Mouse (Mus musculus) testis, adult 2 months (tissue): ENCODE data around the gene Tie1. TPM values are rescaled to one million over a fixed set of nuclear protein-coding genes. Genes with fewer than 3 reads are reported as not detected.

Experiments
- H3K27ac ChIP-seq: fragments of 200-500 bp; 2 replicates; pipeline ENCODE4 v1.5.1; 2012; ENCODE audit warnings: low read depth, low read length; ENCODE audit not compliant: control insufficient read depth, insufficient read depth
- H3K27me3 ChIP-seq: fragments of 200-500 bp; 2 replicates; pipeline ENCODE4 v1.6.1; 2012; ENCODE audit warnings: mild to moderate bottlenecking, low read length, moderate library complexity; ENCODE audit not compliant: control insufficient read depth, insufficient read depth
- H3K36me3 ChIP-seq: fragments of 200-500 bp; 2 replicates; pipeline ENCODE4 v1.6.1; 2012; ENCODE audit warnings: mild to moderate bottlenecking, low read length; ENCODE audit not compliant: control insufficient read depth, insufficient read depth
- H3K4me1 ChIP-seq: fragments of 200-500 bp; 2 replicates; pipeline ENCODE4 v1.6.1; 2012; ENCODE audit warnings: low read length; ENCODE audit not compliant: control insufficient read depth, insufficient read depth
- H3K4me3 ChIP-seq: fragments of 200-500 bp; 2 replicates; pipeline ENCODE4 v1.5.1; 2012; ENCODE audit warnings: low read depth, mild to moderate bottlenecking, low read length, moderate library complexity, mixed read lengths; ENCODE audit not compliant: control insufficient read depth
- CTCF ChIP-seq: fragments of 200-500 bp; IDR thresholded peaks from 2 replicates; pipeline ENCODE4 v1.5.1; 2012; ENCODE audit warnings: low read depth, mild to moderate bottlenecking, inconsistent platforms, low read length, moderate library complexity; ENCODE audit not compliant: control insufficient read depth, insufficient read depth, insufficient replicate concordance
- POLR2A ChIP-seq: fragments of 200-500 bp; IDR thresholded peaks from 2 replicates; pipeline ENCODE4 v1.6.1; 2012; ENCODE audit warnings: low read depth, mild to moderate bottlenecking, inconsistent platforms, low read length, moderate library complexity; ENCODE audit not compliant: control insufficient read depth
- polyA plus RNA-seq: library from polyadenylated mRNA; depleted of rRNA; stranded (reverse); fragments of >200 nt; gene quantifications from 2 replicates; pipeline ENCODE4 v1.2.3, GENCODE M21; 2012

Gene Tie1
- polyA plus RNA-seq, 1 experiment, result 1.8 TPM

DNA sequence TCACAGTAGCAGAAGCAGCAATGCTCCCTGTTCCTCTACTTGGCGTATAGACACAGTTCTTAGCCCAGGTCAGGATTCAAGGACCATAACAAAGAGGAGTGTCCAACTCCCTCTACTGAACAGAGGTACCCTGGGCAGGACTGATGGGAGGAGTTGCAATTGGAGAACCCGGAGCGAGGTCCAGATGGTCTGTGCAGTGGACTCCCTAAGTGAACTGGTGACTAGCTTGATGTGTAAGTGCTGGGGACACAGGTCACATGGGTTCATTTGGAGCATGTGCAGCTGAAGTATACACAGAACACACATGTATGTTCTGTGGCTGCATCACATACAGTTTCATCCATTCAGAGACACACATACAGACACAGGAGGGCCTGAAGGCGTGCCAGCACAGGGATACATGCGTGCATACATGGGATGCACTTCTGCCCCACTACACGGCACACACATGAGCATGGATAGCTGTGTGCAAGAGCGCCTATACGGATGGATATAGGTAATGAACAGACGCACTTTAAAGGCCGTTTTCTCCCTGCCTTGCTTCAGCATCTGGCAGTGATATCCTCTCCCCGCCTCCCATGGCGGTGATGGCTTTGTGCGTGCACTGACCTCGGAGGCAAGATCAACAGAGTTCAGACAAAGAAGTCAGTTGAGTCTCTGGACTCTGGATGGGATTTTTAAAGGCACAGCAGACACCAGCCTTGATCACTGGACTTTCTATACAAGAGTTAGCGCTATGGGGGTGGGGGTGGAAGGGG is 12.9 kb downstream of the Tie1 start:
- no peak overlapping the region for H3K4me3 ChIP-seq
- H3K27ac ChIP-seq, result no peak overlapping the region
- H3K27me3 ChIP-seq, result no peaks in the 10 kb centered on the region
- H3K4me1 ChIP-seq, result peaks cover 6% of the 10 kb centered on the region
- TF ChIP-seq POLR2A, result no peak
- TF ChIP-seq CTCF, result no peak
- H3K36me3 ChIP-seq, result no peaks in the 10 kb centered on the region

DNA sequence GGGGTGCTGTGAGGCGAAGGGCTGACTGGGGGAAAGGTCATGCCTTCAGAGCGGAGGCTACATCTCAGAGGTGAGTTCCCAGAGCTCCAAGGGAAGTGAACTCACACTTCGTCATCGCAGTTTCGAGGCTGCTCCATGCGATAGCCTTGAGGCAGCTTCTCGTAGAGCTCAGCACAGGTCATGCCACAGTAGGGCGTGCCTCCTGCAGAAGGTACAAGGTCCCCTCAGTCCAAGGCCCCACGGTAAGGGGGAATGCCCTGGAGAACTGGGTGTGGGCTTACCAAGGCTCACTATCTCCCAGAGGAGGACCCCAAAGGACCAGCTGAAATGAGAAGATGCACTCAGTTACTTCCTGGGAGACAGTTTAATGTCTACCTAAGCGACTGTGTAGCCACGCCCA is 17.2 kb downstream of the Tie1 start:
- no peak overlapping the region for H3K27ac ChIP-seq
- TF ChIP-seq CTCF (no peak), POLR2A (no peak)
- H3K27me3 ChIP-seq, result no peaks in the 10 kb centered on the region
- H3K4me3 ChIP-seq, result no peak overlapping the region
- peaks cover 8% of the 10 kb centered on the region for H3K4me1 ChIP-seq
- H3K36me3 ChIP-seq, result no peaks in the 10 kb centered on the region

- H3K4me3 ChIP-seq, result no peak overlapping the region
- H3K36me3 ChIP-seq, result no peaks in the 10 kb centered on the region
- no peak overlapping the region for H3K27ac ChIP-seq
- H3K4me1 ChIP-seq, result peaks cover 8% of the 10 kb centered on the region
- TF ChIP-seq CTCF (no peak), POLR2A (no peak)
- H3K27me3 ChIP-seq, result no peaks in the 10 kb centered on the region
Measured at GRCm38 (mm10) chr4:118471281-118471680, 18.6 kb downstream of the Tie1 start.

DNA sequence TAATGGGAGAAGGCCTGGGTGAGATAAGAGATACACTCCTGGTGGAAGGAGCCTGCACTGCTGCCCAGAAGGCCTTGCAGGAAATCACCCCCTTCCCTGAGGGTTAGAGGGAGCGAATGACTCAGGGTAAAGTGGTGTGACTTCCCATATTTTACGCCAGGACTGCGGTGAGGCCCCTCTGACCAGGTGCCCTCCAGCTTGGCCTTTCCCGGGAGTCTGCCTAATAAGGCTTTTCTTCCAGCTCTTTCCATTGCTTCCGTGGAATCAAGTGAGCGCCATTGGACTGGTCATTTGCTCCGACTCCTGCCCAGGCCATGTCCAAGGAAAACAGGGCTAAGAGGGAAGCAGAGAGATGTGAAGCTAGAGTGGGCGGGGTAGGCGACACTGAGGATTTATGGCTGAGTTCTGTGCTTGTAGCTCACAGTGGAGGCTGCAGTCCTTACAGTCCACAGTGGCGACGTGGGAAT is 24.1 kb downstream of the Tie1 start:
- no peak overlapping the region for H3K27ac ChIP-seq
- H3K36me3 ChIP-seq, result no peaks in the 10 kb centered on the region
- no peaks in the 10 kb centered on the region for H3K27me3 ChIP-seq
- TF ChIP-seq POLR2A (no peak), CTCF (no peak)
- H3K4me1 ChIP-seq, result 0 out of 2 replicates have a peak, but pooled peaks cover 2% of the 10 kb centered on the region
- no peak overlapping the region for H3K4me3 ChIP-seq

GRCm38 (mm10) chr4:118464956-118465355 is 24.9 kb downstream of the Tie1 start:
- H3K4me3 ChIP-seq, result no peak overlapping the region
- no peak overlapping the region for H3K27ac ChIP-seq
- H3K36me3 ChIP-seq, result no peaks in the 10 kb centered on the region
- no peaks in the 10 kb centered on the region for H3K27me3 ChIP-seq
- no peak for TF ChIP-seq CTCF
- TF ChIP-seq POLR2A, result no peak
- 0 out of 2 replicates have a peak, but pooled peaks cover 2% of the 10 kb centered on the region for H3K4me1 ChIP-seq

DNA sequence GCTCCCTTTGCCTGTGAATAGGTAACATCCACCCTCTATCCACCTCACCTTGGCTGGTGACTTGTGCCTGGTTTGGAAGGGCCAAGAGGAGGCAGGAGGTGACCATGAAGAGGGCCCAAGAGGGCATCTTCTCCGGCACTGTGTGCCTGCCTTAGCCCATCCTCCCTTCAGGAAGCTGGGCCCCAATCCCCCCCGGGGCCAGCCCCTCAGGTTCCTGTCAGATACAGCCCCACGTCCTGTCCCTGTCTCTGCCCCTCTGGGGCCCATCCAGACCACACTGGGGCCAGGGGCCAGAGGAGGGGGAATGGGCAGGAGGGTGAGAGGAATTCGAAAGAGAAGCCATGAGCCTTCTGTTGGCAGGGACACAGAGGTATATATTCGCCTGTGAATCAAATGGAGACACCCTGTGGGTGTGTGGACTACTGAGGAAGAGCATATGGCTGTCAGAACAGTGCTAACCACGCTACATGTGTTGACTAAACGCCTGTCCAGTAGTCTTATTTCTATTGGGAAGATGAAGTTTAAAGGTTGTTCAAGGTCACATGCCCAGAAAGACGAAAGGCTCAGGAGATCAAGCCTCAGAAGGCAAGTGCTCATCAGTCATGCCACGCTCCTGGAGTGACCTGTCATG is 32.4 kb downstream of the Tie1 start, which contains the start of gene Mpl:
TSS of gene Mpl (minus strand) at position 169 of the 631 bp plus-strand sequence.
- Histone ChIP-seq H3K36me3 (no peaks in the 10 kb centered on the region), H3K27ac (no peak within 1 kb of the TSS), H3K4me3 (no peak within 1 kb of the TSS), H3K4me1 (no peaks in the 10 kb centered on the region), H3K27me3 (no peaks in the 10 kb centered on the region)
- no peak for TF ChIP-seq POLR2A
- TF ChIP-seq CTCF, result no peak

DNA sequence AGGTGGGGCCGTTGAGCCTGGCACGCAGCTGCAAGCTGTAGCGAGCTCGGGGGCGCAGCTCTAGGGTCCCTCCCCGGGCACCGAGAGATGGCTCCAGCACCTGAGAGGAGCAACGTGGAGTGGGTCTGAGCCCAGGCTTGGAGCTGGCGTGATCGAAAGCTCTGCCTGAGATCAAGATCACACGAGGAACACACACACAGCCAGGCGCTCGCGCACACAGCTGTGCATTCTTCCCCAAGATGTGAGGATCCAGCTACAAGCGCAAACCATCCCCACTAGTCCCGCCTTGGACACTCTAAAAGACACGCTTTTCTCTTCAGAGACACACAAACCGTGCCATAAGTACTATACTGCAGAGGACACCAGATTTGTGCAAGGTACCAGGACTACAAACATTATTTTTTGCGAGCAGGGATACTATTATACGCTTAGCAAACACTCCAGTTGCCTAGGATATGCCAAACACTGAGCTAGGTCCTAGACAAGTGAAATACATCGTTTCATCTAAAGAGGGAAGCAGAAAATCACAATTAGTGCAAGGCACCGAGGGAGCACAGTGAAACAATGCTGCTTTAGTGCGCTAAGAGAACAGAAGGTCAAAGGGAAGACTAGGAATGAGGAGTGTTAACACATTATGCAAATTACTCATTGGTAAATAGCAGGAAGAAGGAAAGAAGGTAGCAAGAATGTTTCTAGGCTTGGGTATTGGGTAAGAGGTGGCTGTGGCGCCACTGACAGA is 43.3 kb downstream of the Tie1 start:
- TF ChIP-seq CTCF (no peak), POLR2A (no peak)
- H3K4me1 ChIP-seq, result peaks cover 8% of the 10 kb centered on the region
- H3K4me3 ChIP-seq, result peak overlapping the region; percentile 54
- H3K36me3 ChIP-seq, result no peaks in the 10 kb centered on the region
- no peak overlapping the region for H3K27ac ChIP-seq
- H3K27me3 ChIP-seq, result no peaks in the 10 kb centered on the region
